Mouse (Mus musculus): ENCODE results near the gene Sytl3.

Gene Sytl3

GRCm38 (mm10) chr17:6737273-6737997, 78.5 kb downstream of the Sytl3 start:
- no peak for DNase-seq (ENCODE audit: low spot score)

DNA sequence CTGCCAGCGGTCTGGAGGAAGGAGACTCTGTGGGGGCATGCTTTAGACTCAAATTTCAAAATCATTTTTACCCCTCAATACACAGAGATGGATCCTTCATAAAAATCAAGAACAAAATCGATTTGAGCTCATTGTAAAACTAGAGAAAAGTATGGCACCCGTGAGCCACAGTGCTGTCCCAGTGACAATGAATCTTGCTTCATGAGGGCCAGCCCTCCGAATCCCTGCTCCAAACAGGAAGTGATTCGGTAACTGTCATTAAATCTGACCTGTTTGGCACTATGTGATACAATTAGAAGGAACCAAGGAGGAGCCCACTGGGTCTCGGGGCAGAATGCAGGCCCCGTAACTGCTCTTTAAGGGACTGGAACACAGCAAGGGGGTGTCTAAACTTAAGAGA, 79.9 kb downstream of the Sytl3 start:
- DNase-seq (ENCODE audit: low spot score) = no peak

GRCm38 (mm10) chr17:6739266-6739665, 80.4 kb downstream of the Sytl3 start:
- DNase-seq (ENCODE audit: low spot score) = no peak

DNA sequence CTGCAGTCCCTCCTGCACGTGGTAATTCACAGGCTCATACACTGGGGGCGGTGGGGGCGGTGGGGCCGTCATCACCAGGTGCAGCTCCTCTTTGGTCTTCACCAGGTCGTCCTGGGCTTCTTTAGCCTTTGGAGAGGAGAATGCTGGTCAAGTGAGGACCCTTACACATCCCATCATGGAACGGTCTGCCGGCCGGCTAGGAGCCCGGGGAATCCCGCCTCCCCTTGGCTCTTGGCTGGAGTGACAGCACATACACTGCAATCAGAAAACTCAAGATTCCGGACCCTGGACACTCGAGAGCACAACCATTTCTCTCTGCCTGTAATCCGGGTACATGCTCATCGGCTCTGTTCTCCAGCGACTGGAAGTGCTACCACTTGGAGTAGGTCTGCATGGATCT, 80.9 kb downstream of the Sytl3 start:
- DNase-seq (ENCODE audit: low spot score) = no peak

GRCm38 (mm10) chr17:6740331-6741170, 81.7 kb downstream of the Sytl3 start:
- no peak for DNase-seq (ENCODE audit: low spot score)

DNA sequence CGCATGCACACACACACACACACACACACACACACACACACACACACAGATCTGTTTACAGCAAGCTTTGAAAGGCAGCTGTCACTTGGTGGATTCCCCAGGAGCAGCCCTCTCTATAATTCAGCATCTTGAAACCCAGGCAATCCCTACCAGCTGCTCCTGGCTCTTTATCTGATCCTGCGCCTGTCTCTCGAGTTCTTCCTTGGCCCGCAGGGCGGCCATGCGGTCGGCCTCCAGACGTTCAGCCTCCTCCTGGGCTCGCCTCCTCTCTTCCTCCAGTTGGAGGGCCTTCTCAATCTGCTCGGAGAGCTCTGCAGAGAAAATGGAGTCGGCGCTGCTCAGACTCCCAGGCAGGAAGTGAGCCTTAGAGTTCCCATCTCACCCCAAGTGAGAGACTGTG, 82.4 kb downstream of the Sytl3 start:
- DNase-seq (ENCODE audit: low spot score) = no peak

DNA sequence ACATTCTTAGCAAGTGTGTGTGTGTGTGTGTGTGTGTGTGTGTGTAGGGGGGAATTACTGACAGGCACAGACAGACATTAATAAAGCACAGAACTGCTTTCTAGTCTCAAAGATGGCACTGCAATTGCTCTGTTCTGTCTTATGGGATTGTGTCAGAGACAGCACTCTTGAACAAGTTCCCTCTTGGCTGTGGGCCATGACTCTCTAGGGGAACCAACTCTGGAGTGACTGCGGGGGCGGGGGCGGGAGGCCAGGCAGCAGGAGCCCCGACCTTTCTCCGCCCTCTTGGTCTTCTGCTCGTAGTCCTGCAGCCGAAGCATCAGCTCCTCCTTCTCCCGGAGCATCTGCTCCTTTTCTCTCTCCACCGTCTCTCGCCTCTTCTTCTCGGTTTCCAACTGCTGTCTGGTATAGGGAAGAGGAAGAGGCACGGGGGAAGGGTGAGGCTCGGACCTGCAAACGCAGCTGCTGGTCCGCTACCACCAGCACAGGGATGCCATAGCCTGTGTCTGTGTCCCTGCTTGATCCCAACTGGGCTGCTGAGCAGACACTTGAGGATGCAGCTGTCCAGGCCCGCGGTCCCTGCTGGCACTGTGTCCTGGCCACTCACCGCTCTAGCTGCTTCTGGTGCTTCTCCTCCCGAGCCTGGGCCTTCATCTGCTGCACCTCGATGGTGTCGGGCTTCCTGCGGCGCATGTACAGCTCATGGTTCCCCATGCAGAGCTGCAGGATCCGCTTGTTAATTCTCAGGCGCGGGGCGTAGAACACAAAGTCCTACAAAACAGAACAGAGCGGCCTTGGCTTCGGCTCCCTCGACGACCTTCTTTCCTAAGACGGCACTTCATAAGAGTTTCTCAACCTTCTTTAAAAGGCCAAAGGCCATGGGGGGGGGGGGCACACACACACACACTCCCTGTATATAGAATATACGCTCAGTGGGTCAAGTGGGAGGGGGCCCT, 83.5 kb downstream of the Sytl3 start:
- DNase-seq (ENCODE audit: low spot score) = no peak

- DNase-seq (ENCODE audit: low spot score) = no peak
These were observed 84.2 kb downstream of the Sytl3 start for GRCm38 (mm10) chr17:6743039-6743575.

- peak; percentile 81 for DNase-seq (ENCODE audit: low spot score)
These were observed 84.9 kb downstream of the Sytl3 start for GRCm38 (mm10) chr17:6743787-6744239.

DNA sequence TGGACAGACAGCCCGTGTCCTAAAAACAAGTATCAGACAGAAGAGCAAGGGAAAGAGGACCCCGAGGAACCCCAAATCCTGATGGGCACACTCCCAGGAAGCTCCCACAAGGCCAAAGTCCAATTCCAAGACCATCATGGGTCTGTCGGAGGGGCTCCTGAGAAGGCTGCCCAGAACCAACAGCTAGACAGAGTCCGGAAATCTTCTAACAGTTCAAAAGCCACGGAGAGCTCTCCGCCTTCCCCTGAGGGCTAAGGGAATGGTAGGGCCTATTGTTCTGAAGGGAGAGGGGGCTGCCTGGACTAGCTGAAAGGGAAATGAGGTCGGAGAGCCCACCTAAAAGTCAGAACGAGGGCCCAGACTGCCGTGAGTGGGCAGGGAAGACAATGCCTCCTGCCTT, 85.5 kb downstream of the Sytl3 start:
- peak; percentile 34 for DNase-seq (ENCODE audit: low spot score)

DNA sequence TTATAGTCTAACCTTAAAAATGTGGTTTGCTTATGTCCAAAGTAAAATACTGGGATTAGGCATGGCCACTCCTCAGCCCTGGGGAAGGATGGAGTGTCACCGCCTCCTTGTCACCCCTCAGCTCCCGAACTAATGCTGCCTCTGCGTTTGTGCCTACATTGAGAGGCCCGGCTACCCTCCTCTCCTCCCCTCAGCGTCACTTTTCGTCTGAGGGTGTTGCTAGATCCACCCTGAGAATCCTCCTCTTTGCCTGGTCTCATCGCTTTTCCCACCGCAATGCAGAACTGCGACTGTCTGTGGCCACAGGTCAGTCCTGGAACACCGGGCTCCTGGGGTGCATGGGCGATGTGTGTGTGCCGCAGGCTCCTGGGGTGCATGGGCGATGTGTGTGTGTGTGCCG, 86.0 kb downstream of the Sytl3 start:
- no peak for DNase-seq (ENCODE audit: low spot score)

GRCm38 (mm10) chr17:6745503-6745902, 86.6 kb downstream of the Sytl3 start:
- no peak for DNase-seq (ENCODE audit: low spot score)

GRCm38 (mm10) chr17:6745975-6746374, 87.1 kb downstream of the Sytl3 start:
- DNase-seq (ENCODE audit: low spot score) = no peak

GRCm38 (mm10) chr17:6746452-6747231, 87.7 kb downstream of the Sytl3 start:
- DNase-seq (ENCODE audit: low spot score) = no peak

- no peak for DNase-seq (ENCODE audit: low spot score)
These were observed 88.6 kb downstream of the Sytl3 start for GRCm38 (mm10) chr17:6747478-6747877.

DNA sequence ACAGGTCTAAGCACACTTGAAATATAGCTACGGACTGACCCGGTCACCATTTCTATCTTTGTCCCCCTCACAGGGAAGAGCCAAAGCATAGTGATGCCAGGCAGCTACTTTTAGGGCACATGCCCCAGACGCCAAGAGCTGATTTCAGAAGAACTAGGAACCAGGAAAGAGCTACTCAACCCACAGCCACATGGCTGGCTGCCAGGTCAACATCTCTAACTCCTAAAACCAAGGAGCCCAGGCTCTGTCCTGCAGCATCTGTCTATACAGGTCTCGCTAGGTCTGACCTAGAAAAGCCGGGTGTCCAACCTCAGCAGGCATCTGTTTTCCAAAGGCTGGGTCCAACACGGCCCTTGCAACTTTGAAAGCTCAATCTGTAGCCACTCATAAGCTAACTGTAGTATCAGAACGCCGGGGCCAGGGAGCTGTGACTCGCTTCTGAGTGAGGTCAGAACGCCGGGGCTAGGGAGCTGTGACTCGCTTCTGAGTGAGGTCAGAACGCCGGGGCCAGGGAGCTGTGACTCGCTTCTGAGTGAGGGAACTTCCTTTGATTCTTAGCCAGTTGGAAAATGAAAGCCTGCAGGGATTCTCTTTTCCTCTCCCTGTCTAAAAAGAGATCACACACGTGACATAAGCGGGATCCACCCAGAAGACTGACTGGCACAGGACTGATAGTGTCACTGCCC, 90.0 kb downstream of the Sytl3 start:
- no peak for DNase-seq (ENCODE audit: low spot score)

- DNase-seq (ENCODE audit: low spot score) = no peak
These were observed 92.4 kb downstream of the Sytl3 start for GRCm38 (mm10) chr17:6751221-6751859.

DNA sequence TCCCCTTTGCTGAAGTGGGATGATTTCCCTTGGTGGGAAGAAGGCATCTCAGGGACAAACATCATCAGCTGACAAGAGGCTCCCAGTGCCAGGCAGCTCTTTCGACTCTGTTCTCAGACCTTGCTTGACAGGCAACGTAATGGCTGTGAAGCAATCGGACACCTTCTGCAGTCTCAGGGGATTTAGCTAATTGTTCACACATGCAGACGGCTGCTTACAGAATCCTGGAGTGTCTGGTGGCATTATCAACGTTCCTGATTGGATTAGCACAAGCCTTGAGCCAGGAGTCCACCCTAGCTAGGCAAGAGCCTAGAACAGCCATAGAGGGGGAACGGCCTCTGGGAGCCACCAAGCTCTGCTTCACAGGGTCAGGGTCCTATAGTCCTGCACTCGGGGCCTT, 93.5 kb downstream of the Sytl3 start:
- no peak for DNase-seq (ENCODE audit: low spot score)

DNA sequence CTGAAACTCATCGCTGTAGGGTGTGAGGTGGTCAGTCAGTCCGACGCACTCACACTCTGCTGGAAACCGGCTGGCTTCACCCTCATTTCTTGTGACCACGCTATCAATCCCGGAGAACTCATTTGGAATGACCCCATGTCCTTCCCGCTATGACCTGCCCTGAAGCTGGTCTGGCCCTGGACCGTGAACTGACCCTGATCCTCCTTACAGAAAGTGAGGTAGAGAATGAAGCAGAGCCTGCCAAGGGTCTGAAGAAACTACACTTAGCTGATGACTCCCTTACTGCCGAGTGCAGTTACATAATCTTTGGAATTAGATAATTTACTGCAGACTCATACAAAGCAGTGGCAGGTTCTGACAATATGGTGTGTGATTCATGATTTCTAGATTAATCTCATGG, 96.3 kb downstream of the Sytl3 start:
- DNase-seq (ENCODE audit: low spot score) = no peak

- no peak for DNase-seq (ENCODE audit: low spot score)
These were observed 97.0 kb downstream of the Sytl3 start for GRCm38 (mm10) chr17:6755873-6756272.

Data from T-cell, adult 2 months (primary cell).